Mouse (Mus musculus): Measurements from ENCODE around the gene Pcdh9. TPM values are rescaled to one million over a fixed set of nuclear protein-coding genes. Genes with fewer than 3 reads are reported as not detected.

The Pcdh9 gene
- polyA plus RNA-seq, 1 experiment from 2014 or later, result 54.6 TPM

GRCm38 (mm10) chr14:93675273-93676068, 215.0 kb downstream of the Pcdh9 start:
- no peak overlapping the region for H3K4me2 ChIP-seq (replicated peaks)
- no peak overlapping the region for H3K9ac ChIP-seq
- no peaks in the 10 kb centered on the region for H3K27me3 ChIP-seq
- H3K36me3 ChIP-seq, result no peaks in the 10 kb centered on the region
- no peak overlapping the region for H3K27ac ChIP-seq
- H3K9me3 ChIP-seq, result no peaks in the 10 kb centered on the region
- WGBS, result 85% methylated on average over 5 of the region's 5 CpGs
- ATAC-seq (ENCODE audit: insufficient number of reproducible peaks, insufficient read depth, low FRiP score, low TSS enrichment), result no peak
- no peak overlapping the region for H3K4me3 ChIP-seq
- H3K4me1 ChIP-seq, result no peaks in the 10 kb centered on the region

- 78% methylated on average over 9 of the region's 9 CpGs for WGBS
- H3K4me3 ChIP-seq, result no peak overlapping the region
- no peaks in the 10 kb centered on the region for H3K9me3 ChIP-seq
- H3K4me1 ChIP-seq, result no peaks in the 10 kb centered on the region
- no peak overlapping the region for H3K27ac ChIP-seq
- H3K27me3 ChIP-seq, result no peaks in the 10 kb centered on the region
- H3K4me2 ChIP-seq (replicated peaks), result no peak overlapping the region
- no peaks in the 10 kb centered on the region for H3K36me3 ChIP-seq
- H3K9ac ChIP-seq, result no peak overlapping the region
- ATAC-seq (ENCODE audit: insufficient number of reproducible peaks, insufficient read depth, low FRiP score, low TSS enrichment), result no peak
Measured at GRCm38 (mm10) chr14:93653986-93654757, 236.3 kb downstream of the Pcdh9 start.

- WGBS, result 84% methylated on average over 2 of the region's 2 CpGs
- H3K4me1 ChIP-seq, result no peaks in the 10 kb centered on the region
- no peak overlapping the region for H3K4me3 ChIP-seq
- H3K9me3 ChIP-seq, result no peaks in the 10 kb centered on the region
- H3K27ac ChIP-seq, result no peak overlapping the region
- H3K9ac ChIP-seq, result no peak overlapping the region
- no peak overlapping the region for H3K4me2 ChIP-seq (replicated peaks)
- H3K27me3 ChIP-seq, result no peaks in the 10 kb centered on the region
- no peaks in the 10 kb centered on the region for H3K36me3 ChIP-seq
- no peak for ATAC-seq (ENCODE audit: insufficient number of reproducible peaks, insufficient read depth, low FRiP score, low TSS enrichment)
Measured at GRCm38 (mm10) chr14:93627241-93627640, 263.2 kb downstream of the Pcdh9 start.

- Histone ChIP-seq H3K4me3 (no peak overlapping the region), H3K9ac (no peak overlapping the region), H3K9me3 (no peaks in the 10 kb centered on the region), H3K4me1 (no peaks in the 10 kb centered on the region), H3K4me2 (replicated peaks) (no peak overlapping the region), H3K27me3 (no peaks in the 10 kb centered on the region), H3K36me3 (no peaks in the 10 kb centered on the region), H3K27ac (no peak overlapping the region)
- 75% methylated on average over 1 of the region's 1 CpGs for whole genome bisulfite sequencing
- ATAC-seq (ENCODE audit: insufficient number of reproducible peaks, insufficient read depth, low FRiP score, low TSS enrichment), result no peak
Measured at GRCm38 (mm10) chr14:93624144-93624543, 266.3 kb downstream of the Pcdh9 start.

GRCm38 (mm10) chr14:93621211-93621610, 269.3 kb downstream of the Pcdh9 start:
- H3K4me3 ChIP-seq, result no peak overlapping the region
- no peak overlapping the region for H3K4me2 ChIP-seq (replicated peaks)
- no peak for ATAC-seq (ENCODE audit: insufficient number of reproducible peaks, insufficient read depth, low FRiP score, low TSS enrichment)
- 50% methylated on average over 9 of the region's 9 CpGs for WGBS
- no peak overlapping the region for H3K27ac ChIP-seq
- H3K9ac ChIP-seq, result no peak overlapping the region
- H3K9me3 ChIP-seq, result no peaks in the 10 kb centered on the region
- no peaks in the 10 kb centered on the region for H3K4me1 ChIP-seq
- no peaks in the 10 kb centered on the region for H3K27me3 ChIP-seq
- H3K36me3 ChIP-seq, result no peaks in the 10 kb centered on the region

DNA sequence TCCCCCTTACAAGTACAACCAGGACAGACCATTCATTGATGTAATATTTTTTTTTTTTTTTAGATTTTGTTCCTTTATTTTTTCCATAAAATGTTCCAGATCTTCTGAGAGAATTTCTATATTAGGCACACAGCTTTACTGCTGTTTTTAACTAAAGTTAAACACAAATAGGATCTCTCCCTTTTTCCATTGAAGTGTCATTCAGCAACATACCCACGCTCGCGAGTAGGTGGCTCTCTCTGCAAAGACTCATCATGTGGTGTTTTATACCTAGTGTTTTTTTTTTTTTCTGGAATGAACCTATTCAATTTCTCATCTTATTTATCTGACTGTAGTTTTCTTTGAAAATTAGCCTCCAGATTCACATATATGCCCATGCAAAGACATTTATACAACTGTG, 282.9 kb downstream of the Pcdh9 start:
- no peak overlapping the region for H3K9ac ChIP-seq

DNA sequence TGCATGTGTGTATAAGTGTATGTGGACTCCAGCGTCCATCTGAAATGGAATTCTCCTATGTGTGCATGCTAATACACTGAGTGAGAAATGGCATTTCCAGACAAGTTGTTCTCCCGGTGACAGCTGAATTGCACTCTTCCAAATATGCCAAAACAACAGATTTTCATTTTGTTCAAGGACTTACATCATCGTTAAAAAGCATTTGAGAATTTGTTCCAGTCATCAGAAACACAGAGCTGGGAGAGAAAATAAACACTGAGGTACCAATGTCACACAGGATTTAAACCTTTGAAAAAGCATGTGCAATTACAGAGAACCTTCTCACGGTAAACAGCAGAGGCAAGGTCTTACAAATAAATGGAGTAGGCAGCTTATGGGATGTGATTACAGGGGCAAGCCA, 290.5 kb downstream of the Pcdh9 start:
- 70% methylated on average over 4 of the region's 4 CpGs for WGBS
- no peaks in the 10 kb centered on the region for H3K9me3 ChIP-seq
- H3K27me3 ChIP-seq, result no peaks in the 10 kb centered on the region
- H3K36me3 ChIP-seq, result no peaks in the 10 kb centered on the region
- no peak for ATAC-seq (ENCODE audit: insufficient number of reproducible peaks, insufficient read depth, low FRiP score, low TSS enrichment)
- H3K9ac ChIP-seq, result no peak overlapping the region
- no peak overlapping the region for H3K27ac ChIP-seq
- H3K4me2 ChIP-seq (replicated peaks), result no peak overlapping the region
- H3K4me1 ChIP-seq, result no peaks in the 10 kb centered on the region
- H3K4me3 ChIP-seq, result no peak overlapping the region

More for the DNA sequence above, 282.9 kb downstream of the Pcdh9 start:
- H3K4me3 ChIP-seq, result no peak overlapping the region
- H3K4me2 ChIP-seq (replicated peaks), result no peak overlapping the region
- no peaks in the 10 kb centered on the region for H3K4me1 ChIP-seq
- no peak overlapping the region for H3K27ac ChIP-seq
- H3K9me3 ChIP-seq, result no peaks in the 10 kb centered on the region
- no peak for ATAC-seq (ENCODE audit: insufficient number of reproducible peaks, insufficient read depth, low FRiP score, low TSS enrichment)
- no peaks in the 10 kb centered on the region for H3K36me3 ChIP-seq
- 91% methylated on average over 3 of the region's 3 CpGs for whole genome bisulfite sequencing
- no peaks in the 10 kb centered on the region for H3K27me3 ChIP-seq

DNA sequence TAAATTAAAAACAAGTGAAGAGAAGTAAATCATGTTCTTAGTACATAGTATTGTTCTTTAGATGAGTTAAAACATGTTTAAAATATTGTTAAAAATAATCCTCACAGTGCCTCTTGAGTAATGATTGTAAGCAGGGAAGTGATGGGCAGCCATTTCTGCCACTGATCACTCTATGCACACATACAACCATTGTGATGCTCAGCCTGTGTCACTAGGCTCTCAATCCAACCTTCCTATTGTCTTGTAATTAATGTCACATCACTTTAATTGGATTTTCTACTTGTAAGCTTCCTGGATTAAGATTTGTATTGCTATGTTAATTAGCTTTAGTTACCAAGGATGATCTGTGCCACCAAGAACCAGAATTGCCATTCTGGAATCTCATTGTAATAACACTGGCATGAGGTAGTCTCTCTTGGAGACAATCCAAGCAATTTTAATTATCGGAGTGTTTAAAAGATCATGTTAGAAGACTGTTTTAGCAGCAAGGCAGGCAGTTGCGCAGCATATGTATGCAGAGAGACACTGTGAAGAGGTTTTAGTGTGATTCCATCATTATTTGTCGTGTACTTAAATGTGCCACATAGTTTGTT, 305.0 kb downstream of the Pcdh9 start:
- no peak for ATAC-seq (ENCODE audit: insufficient number of reproducible peaks, insufficient read depth, low FRiP score, low TSS enrichment)

GRCm38 (mm10) chr14:93564361-93564760, 326.1 kb downstream of the Pcdh9 start:
- Histone ChIP-seq H3K4me3 (no peak overlapping the region), H3K9ac (no peak overlapping the region), H3K36me3 (no peaks in the 10 kb centered on the region), H3K9me3 (no peaks in the 10 kb centered on the region), H3K27ac (no peak overlapping the region), H3K4me1 (no peaks in the 10 kb centered on the region), H3K4me2 (replicated peaks) (no peak overlapping the region), H3K27me3 (no peaks in the 10 kb centered on the region)
- 81% methylated on average over 2 of the region's 2 CpGs for WGBS
- ATAC-seq (ENCODE audit: insufficient number of reproducible peaks, insufficient read depth, low FRiP score, low TSS enrichment), result no peak

More for the DNA sequence above, 305.0 kb downstream of the Pcdh9 start:
- 64% methylated on average over 3 of the region's 3 CpGs for WGBS
- Histone ChIP-seq H3K9me3 (no peaks in the 10 kb centered on the region), H3K4me3 (no peak overlapping the region), H3K4me1 (no peaks in the 10 kb centered on the region), H3K27ac (no peak overlapping the region), H3K36me3 (no peaks in the 10 kb centered on the region), H3K9ac (no peak overlapping the region), H3K27me3 (no peaks in the 10 kb centered on the region), H3K4me2 (replicated peaks) (no peak overlapping the region)

GRCm38 (mm10) chr14:93561577-93561976, 328.9 kb downstream of the Pcdh9 start:
- no peaks in the 10 kb centered on the region for H3K27me3 ChIP-seq
- no peaks in the 10 kb centered on the region for H3K36me3 ChIP-seq
- WGBS, result 85% methylated on average over 1 of the region's 1 CpGs
- no peak overlapping the region for H3K4me3 ChIP-seq
- H3K4me1 ChIP-seq, result no peaks in the 10 kb centered on the region
- ATAC-seq (ENCODE audit: insufficient number of reproducible peaks, insufficient read depth, low FRiP score, low TSS enrichment), result no peak
- no peak overlapping the region for H3K4me2 ChIP-seq (replicated peaks)
- no peak overlapping the region for H3K9ac ChIP-seq
- H3K27ac ChIP-seq, result no peak overlapping the region
- H3K9me3 ChIP-seq, result no peaks in the 10 kb centered on the region

DNA sequence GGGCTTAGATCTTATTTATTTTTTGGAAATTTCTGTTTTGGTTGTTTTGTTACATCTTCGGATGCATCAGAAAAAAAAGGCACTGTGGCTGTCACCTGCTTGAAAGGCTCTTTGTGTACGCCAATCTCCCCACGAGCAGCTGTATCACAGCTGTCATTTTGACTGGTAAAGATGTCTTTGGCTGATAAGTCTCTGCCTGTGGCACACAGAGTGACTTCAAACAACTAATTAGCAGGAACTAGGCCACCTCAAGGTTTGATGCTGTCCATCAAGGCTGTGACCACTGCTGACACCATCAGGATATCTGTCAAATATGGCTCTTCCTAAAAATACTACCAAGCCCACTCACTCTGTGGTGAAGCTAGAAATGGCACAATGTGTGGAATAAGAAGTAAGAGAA, 336.7 kb downstream of the Pcdh9 start:
- 46% methylated on average over 3 of the region's 3 CpGs for WGBS
- H3K27me3 ChIP-seq, result no peaks in the 10 kb centered on the region
- H3K9ac ChIP-seq, result no peak overlapping the region
- no peak overlapping the region for H3K4me3 ChIP-seq
- H3K27ac ChIP-seq, result no peak overlapping the region
- no peaks in the 10 kb centered on the region for H3K4me1 ChIP-seq
- no peak overlapping the region for H3K4me2 ChIP-seq (replicated peaks)
- no peak for ATAC-seq (ENCODE audit: insufficient number of reproducible peaks, insufficient read depth, low FRiP score, low TSS enrichment)
- no peaks in the 10 kb centered on the region for H3K9me3 ChIP-seq
- no peaks in the 10 kb centered on the region for H3K36me3 ChIP-seq

DNA sequence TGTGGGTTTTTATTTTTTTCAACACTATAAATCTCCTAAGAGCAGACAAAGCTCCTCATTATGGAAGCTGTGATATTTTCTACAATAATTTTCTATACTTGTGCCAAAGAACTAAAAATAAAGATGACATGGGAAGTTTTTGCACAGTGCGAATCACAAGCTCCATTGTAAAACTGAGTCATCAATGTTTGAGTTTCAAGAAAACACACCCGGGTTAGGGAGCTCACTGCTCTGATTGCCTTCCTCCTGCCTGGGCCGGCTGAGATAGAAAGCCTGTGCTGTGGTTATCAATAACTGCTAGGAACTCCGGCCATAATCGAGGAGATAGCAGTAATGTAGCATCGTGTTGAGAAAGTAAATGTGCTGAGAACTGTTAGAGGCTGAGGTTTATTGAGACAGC, 344.9 kb downstream of the Pcdh9 start:
- Histone ChIP-seq H3K4me2 (replicated peaks) (no peak overlapping the region), H3K27ac (no peak overlapping the region), H3K36me3 (no peaks in the 10 kb centered on the region), H3K9me3 (no peaks in the 10 kb centered on the region), H3K27me3 (no peaks in the 10 kb centered on the region), H3K4me3 (no peak overlapping the region), H3K4me1 (no peaks in the 10 kb centered on the region), H3K9ac (no peak overlapping the region)
- 90% methylated on average over 6 of the region's 6 CpGs for WGBS
- ATAC-seq (ENCODE audit: insufficient number of reproducible peaks, insufficient read depth, low FRiP score, low TSS enrichment), result no peak

Measured in embryonic facial prominence, embryonic 12.5 days (tissue).